In genomic region chr10:76809439-76809838, GRCm38 (mm10) we compare ENCODE assay signal across 11 mouse cellular contexts.
DNase-seq lines count a peak whose midpoint lies in the region; ATAC-seq and TF ChIP-seq lines count a peak whose summit lies in the region.
"Had no signal": no experiment of that assay in that cellular context is flagged by ENCODE, and none has a peak within 500 bp of the region (broad histone marks: within the 10 kb centered on the region; RNA-seq: fewer than 3 reads in every experiment).

No protein-coding gene starts in this region.

- H3K36me3 ChIP-seq in forebrain, embryonic 13.5 days (ENCODE audit: poor library complexity, severe bottlenecking), result no peaks in the 10 kb centered on the region
- no peaks in the 10 kb centered on the region for H3K36me3 ChIP-seq in forebrain, postnatal 0 days (ENCODE audit: insufficient read depth)
- H3K36me3 ChIP-seq in hindbrain, postnatal 0 days (ENCODE audit: insufficient read depth, low read length), result no peaks in the 10 kb centered on the region
- H3K36me3 ChIP-seq in liver, postnatal 0 days (replicated peaks; ENCODE audit: insufficient read depth, low read length), result no peaks in the 10 kb centered on the region
- H3K36me3 ChIP-seq: heart, embryonic 10.5 days had no signal

- TF ChIP-seq CTCF in forebrain, postnatal 0 days (IDR thresholded peaks at IDR 0.05; ENCODE audit: low read depth), result no peak
- TF ChIP-seq CTCF in hindbrain, postnatal 0 days (IDR thresholded peaks at IDR 0.05; ENCODE audit: low read depth), result no peak
- no peak for TF ChIP-seq CTCF in liver, postnatal 0 days (IDR thresholded peaks at IDR 0.05; ENCODE audit: low read depth)

- H3K4me3 ChIP-seq in forebrain, embryonic 13.5 days, result no peak overlapping the region
- no peak overlapping the region for H3K4me3 ChIP-seq in forebrain, postnatal 0 days (ENCODE audit: low read depth, low read length)
- H3K4me3 ChIP-seq in hindbrain, postnatal 0 days (ENCODE audit: low read length), result no peak overlapping the region
- no peak overlapping the region for H3K4me3 ChIP-seq in liver, postnatal 0 days (ENCODE audit: low read depth, low read length)
- H3K4me3 ChIP-seq: heart, embryonic 10.5 days had no signal

- TF ChIP-seq EP300 in liver, postnatal 0 days (IDR thresholded peaks at IDR 0.05; ENCODE audit: low read depth), result no peak

- H3K4me1 ChIP-seq in forebrain, embryonic 13.5 days, result peaks cover 14% of the 10 kb centered on the region
- H3K4me1 ChIP-seq in forebrain, postnatal 0 days (ENCODE audit: insufficient read depth), result no peaks in the 10 kb centered on the region
- H3K4me1 ChIP-seq in hindbrain, postnatal 0 days (ENCODE audit: insufficient read depth, low read length), result peaks cover 8% of the 10 kb centered on the region; the same call in 1 of the 2 replicates
- no peaks in the 10 kb centered on the region for H3K4me1 ChIP-seq in liver, postnatal 0 days (ENCODE audit: insufficient read depth)

- peak overlapping the region; percentile 35; the same call in 1 of the 2 replicates for H3K27ac ChIP-seq in forebrain, embryonic 13.5 days
- H3K27ac ChIP-seq in forebrain, postnatal 0 days (ENCODE audit: low read depth, low read length), result no peak overlapping the region
- peak overlapping the region; percentile 65 for H3K27ac ChIP-seq in hindbrain, postnatal 0 days
- H3K27ac ChIP-seq in liver, postnatal 0 days (ENCODE audit: low read depth), result no peak overlapping the region

- no peaks in the 10 kb centered on the region for H3K27me3 ChIP-seq in forebrain, embryonic 13.5 days
- H3K27me3 ChIP-seq in forebrain, postnatal 0 days (ENCODE audit: insufficient read depth, low read length), result no peaks in the 10 kb centered on the region
- H3K27me3 ChIP-seq in hindbrain, postnatal 0 days (ENCODE audit: insufficient read depth, low read length), result no peaks in the 10 kb centered on the region
- H3K27me3 ChIP-seq in liver, postnatal 0 days (ENCODE audit: insufficient read depth, low read length), result no peaks in the 10 kb centered on the region

- no peaks in the 10 kb centered on the region for H3K9me3 ChIP-seq in forebrain, embryonic 13.5 days (replicated peaks)
- no peaks in the 10 kb centered on the region for H3K9me3 ChIP-seq in forebrain, postnatal 0 days (ENCODE audit: low read length)
- no peaks in the 10 kb centered on the region for H3K9me3 ChIP-seq in hindbrain, postnatal 0 days (ENCODE audit: low read length)
- no peaks in the 10 kb centered on the region for H3K9me3 ChIP-seq in liver, postnatal 0 days (ENCODE audit: low read length)
- H3K9me3 ChIP-seq: heart, embryonic 10.5 days had no signal

- ATAC-seq in forebrain, embryonic 13.5 days, result no peak
- ATAC-seq in forebrain, postnatal 0 days, result no peak
- ATAC-seq in hindbrain, postnatal 0 days, result 0 out of 2 replicates have a peak, but pooled peaks have one; percentile 21
- ATAC-seq in liver, postnatal 0 days, result no peak

- WGBS in forebrain, embryonic 13.5 days, result 66% methylated on average over 11 of the region's 11 CpGs
- WGBS in forebrain, postnatal 0 days, result 79% methylated on average over 11 of the region's 11 CpGs
- 61% methylated on average over 11 of the region's 11 CpGs for WGBS in hindbrain, postnatal 0 days
- 79% methylated on average over 11 of the region's 11 CpGs for WGBS in liver, postnatal 0 days (ENCODE audit: insufficient replicate concordance)

- no peak overlapping the region for H3K9ac ChIP-seq in forebrain, embryonic 13.5 days
- no peak overlapping the region for H3K9ac ChIP-seq in forebrain, postnatal 0 days
- no peak overlapping the region for H3K9ac ChIP-seq in hindbrain, postnatal 0 days (replicated peaks; ENCODE audit: low read length)
- no peak overlapping the region for H3K9ac ChIP-seq in liver, postnatal 0 days (replicated peaks)

- no peak overlapping the region for H3K4me2 ChIP-seq in forebrain, embryonic 13.5 days
- H3K4me2 ChIP-seq in forebrain, postnatal 0 days (ENCODE audit: low read depth), result no peak overlapping the region
- no peak overlapping the region for H3K4me2 ChIP-seq in hindbrain, postnatal 0 days (ENCODE audit: low read depth, low read length)
- H3K4me2 ChIP-seq in liver, postnatal 0 days (ENCODE audit: low read depth, low read length), result no peak overlapping the region

- DNase-seq in forebrain, postnatal 0 days, result no peak
- peak; percentile 48 for DNase-seq in retina, embryonic 14.5 days (ENCODE audit: low spot score)
- DNase-seq in retina, postnatal 1 day, result no peak
- no peak for DNase-seq in hindbrain, postnatal 0 days (ENCODE audit: low spot score)
- no peak for DNase-seq in gastrocnemius, adult 18-20 months (ENCODE audit: low spot score)
- DNase-seq in liver, postnatal 0 days, result no peak
- no peak for DNase-seq in urinary bladder, adult 2 months (ENCODE audit: low spot score)
- DNase-seq: heart, postnatal 36 days; kidney, adult 18-20 months had no signal

Comparison
In these comparisons a context has a peak if more than half of its experiments do, and no peak if none do; other contexts are left out.
1. H3K27ac ChIP-seq: peak in forebrain, embryonic 13.5 days (single experiment) and hindbrain, postnatal 0 days (single experiment); none in forebrain, postnatal 0 days (single experiment) and liver, postnatal 0 days (single experiment).